In genomic region chr10:46819133-46819532, GRCm38 (mm10) we compare ENCODE assay signal across 26 mouse cellular contexts.
"Had no signal": no experiment of that assay in that cellular context is flagged by ENCODE, and none has a peak within 500 bp of the region (broad histone marks: within the 10 kb centered on the region; RNA-seq: fewer than 3 reads in every experiment).

No protein-coding gene starts in this region.

- ATAC-seq: hindbrain, postnatal 0 days; intestine, embryonic 16.5 days; liver, embryonic 12.5 days had no signal

- H3K4me3 ChIP-seq: gastrocnemius, adult 2 months; heart, embryonic 13.5 days; heart, embryonic 15.5 days; hindbrain, embryonic 13.5 days; hindbrain, embryonic 15.5 days; left cerebral cortex, adult 2 months; limb, embryonic 13.5 days; limb, embryonic 15.5 days; liver, embryonic 12.5 days had no signal

- DNase-seq: gastrocnemius, adult 2 months; gastrocnemius, postnatal 10 days; gastrocnemius, postnatal 25 days; heart, adult 18-20 months; heart, postnatal 14 days; heart, postnatal 36 days; kidney, adult 11 months; kidney, adult 8-10 months; kidney, postnatal 14 days; kidney, postnatal 36 days; layer of hippocampus, adult 9-11 months; left cerebral cortex, postnatal 4 days; lung, adult 18-20 months had no signal

- H3K36me3 ChIP-seq: heart, embryonic 13.5 days; heart, embryonic 15.5 days; hindbrain, embryonic 13.5 days; hindbrain, embryonic 15.5 days; limb, embryonic 13.5 days; limb, embryonic 15.5 days; liver, embryonic 12.5 days had no signal

- H3K27ac ChIP-seq: gastrocnemius, adult 2 months; heart, embryonic 13.5 days; heart, embryonic 15.5 days; hindbrain, embryonic 13.5 days; hindbrain, embryonic 15.5 days; hindbrain, postnatal 0 days; kidney, postnatal 0 days; left cerebral cortex, adult 2 months; limb, embryonic 13.5 days; limb, embryonic 15.5 days; liver, embryonic 12.5 days; liver, embryonic 14.5 days had no signal

- H3K27me3 ChIP-seq: heart, embryonic 13.5 days; heart, embryonic 15.5 days; hindbrain, embryonic 13.5 days; hindbrain, embryonic 15.5 days; limb, embryonic 13.5 days; limb, embryonic 15.5 days; liver, embryonic 12.5 days had no signal

- H3K4me1 ChIP-seq: heart, embryonic 13.5 days; heart, embryonic 15.5 days; hindbrain, embryonic 13.5 days; hindbrain, embryonic 15.5 days; limb, embryonic 15.5 days; liver, embryonic 12.5 days had no signal

- H3K9ac ChIP-seq: heart, embryonic 13.5 days; heart, embryonic 15.5 days; hindbrain, embryonic 13.5 days; hindbrain, embryonic 15.5 days; limb, embryonic 13.5 days; limb, embryonic 15.5 days; liver, embryonic 12.5 days; liver, embryonic 14.5 days had no signal

- H3K4me2 ChIP-seq: heart, embryonic 11.5 days; heart, embryonic 13.5 days; heart, embryonic 15.5 days; hindbrain, embryonic 13.5 days; hindbrain, embryonic 15.5 days; limb, embryonic 13.5 days; limb, embryonic 15.5 days; liver, embryonic 12.5 days had no signal

- H3K9me3 ChIP-seq: heart, embryonic 13.5 days; heart, embryonic 15.5 days; hindbrain, embryonic 13.5 days; hindbrain, embryonic 15.5 days; limb, embryonic 13.5 days; limb, embryonic 15.5 days; liver, embryonic 12.5 days had no signal
